Mouse (Mus musculus) G1E (cell line): ENCODE measurements around the gene Ppm1g.

ENCODE experiments used
- CTCF ChIP-seq: IDR thresholded peaks from 2 replicates; pipeline ENCODE4 v1.5.1; 2012; ENCODE audit warnings: low read depth, low read length, inconsistent platforms, mixed read lengths
- GATA1 ChIP-seq: IDR thresholded peaks from 2 replicates; pipeline ENCODE4 v1.6.1; 2012; ENCODE audit warnings: borderline replicate concordance, low read length, inconsistent platforms, mixed read lengths
- GATA2 ChIP-seq: IDR thresholded peaks from 2 replicates; pipeline ENCODE4 v1.6.1; 2012; ENCODE audit warnings: low read depth, low read length, inconsistent platforms, borderline replicate concordance
- TAL1 ChIP-seq: conservative IDR thresholded peaks from 2 replicates; pipeline ENCODE4 v1.6.1; 2012; ENCODE audit warnings: low read depth, low read length, inconsistent platforms, mixed read lengths

DNA sequence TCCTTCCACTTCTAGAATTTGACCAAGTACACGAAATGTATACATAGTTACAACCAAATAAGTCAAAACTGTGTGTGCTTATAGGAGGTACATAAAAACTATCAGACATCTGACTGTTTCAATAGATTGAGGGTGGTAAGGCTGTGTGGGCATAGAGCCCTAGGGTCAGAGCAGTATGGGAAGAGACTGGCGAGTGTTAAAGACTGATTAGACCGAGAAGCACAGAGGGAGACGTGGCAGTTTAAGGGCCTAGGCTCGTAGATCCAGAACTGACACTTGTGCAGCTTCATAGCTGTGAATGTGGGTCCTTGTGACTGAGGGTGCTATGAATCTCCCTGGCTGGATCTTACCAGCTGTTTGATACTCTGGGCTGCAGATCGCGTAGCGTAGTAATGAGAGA, 34.4 kb upstream of the Ppm1g start:
- no peak for TF ChIP-seq GATA1
- TF ChIP-seq CTCF, result no peak
- TF ChIP-seq GATA2, result no peak
- TF ChIP-seq TAL1, result no peak
